Mouse (Mus musculus): ENCODE data around the gene Sept12.

- TF ChIP-seq POLR2A (IDR thresholded peaks at IDR 0.05; ENCODE audit: low read depth, low read length) (no peak), CTCF (conservative IDR thresholded peaks at IDR 0.05; ENCODE audit: insufficient read depth, insufficient read length, low read depth, low read length) (no peak)
Measured at GRCm38 (mm10) chr16:5014578-5014977, 16.9 kb upstream of the Sept12 start.
